Mouse (Mus musculus) small intestine, adult 2 months (tissue): ENCODE results near the gene Nup98.

Source experiments
- CTCF ChIP-seq: fragments of 200-500 bp; IDR thresholded peaks from 2 replicates; pipeline ENCODE4 v1.5.1; 2012; ENCODE audit warnings: low read depth, mild to moderate bottlenecking, control low read depth, inconsistent platforms, low read length, moderate library complexity, mixed read lengths; ENCODE audit not compliant: insufficient replicate concordance, insufficient read length; ENCODE audit errors: extremely low read depth
- POLR2A ChIP-seq: fragments of 200-500 bp; IDR thresholded peaks from 2 replicates; pipeline ENCODE4 v1.6.1; 2012; ENCODE audit warnings: low read depth, mild to moderate bottlenecking, control low read depth, inconsistent platforms, low read length, moderate library complexity

DNA sequence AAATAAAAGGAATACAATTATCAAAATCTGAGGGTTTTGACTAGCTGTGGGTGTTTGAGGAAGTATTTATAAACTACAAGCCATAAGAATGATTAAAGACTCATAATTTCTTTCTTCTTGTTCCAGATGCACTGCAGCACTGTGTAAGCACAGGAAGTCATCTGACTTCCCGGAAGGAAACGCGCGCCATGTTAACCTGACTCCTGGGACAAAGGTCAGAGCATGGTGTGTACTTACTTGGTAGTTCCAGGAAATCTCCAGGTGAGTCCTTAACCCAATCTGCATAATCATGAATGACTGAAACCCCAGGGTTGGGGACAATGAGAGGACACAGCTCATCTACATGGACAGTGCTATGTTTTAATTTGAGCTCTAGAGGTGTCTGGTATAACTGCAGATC, 77.6 kb downstream of the Nup98 start:
- no peak for TF ChIP-seq POLR2A
- TF ChIP-seq CTCF, result no peak
